In the genomic region with DNA sequence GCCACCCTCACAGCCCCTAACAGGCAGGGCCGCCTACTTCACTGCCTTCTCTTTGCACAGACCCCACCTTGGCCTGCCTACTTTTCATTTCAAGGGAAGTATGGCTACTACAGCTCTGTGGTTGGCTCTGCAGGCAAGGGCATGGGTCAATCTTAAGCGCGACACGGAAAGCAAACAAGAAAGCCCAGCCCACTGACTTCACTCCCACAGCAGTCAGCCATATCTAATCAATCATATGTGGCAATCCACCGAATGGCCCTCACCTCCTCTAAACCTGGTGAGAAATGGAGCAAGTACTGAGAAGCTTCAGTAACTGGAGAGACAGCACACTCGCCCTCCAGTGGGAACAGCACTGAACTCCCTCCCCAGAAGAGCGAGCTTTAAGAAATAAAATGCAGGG, we compare ENCODE assay signal across 11 mouse cellular contexts. TPM values are rescaled to one million over a fixed set of nuclear protein-coding genes. Genes with fewer than 3 reads are reported as not detected.
DNase-seq lines count a peak whose midpoint lies in the region; ATAC-seq and TF ChIP-seq lines count a peak whose summit lies in the region.
"Had no signal": no experiment of that assay in that cellular context is flagged by ENCODE, and none has a peak within 500 bp of the region (broad histone marks: within the 10 kb centered on the region; RNA-seq: fewer than 3 reads in every experiment).

No protein-coding gene starts in this region.

- no peak overlapping the region for H3K4me3 ChIP-seq in layer of hippocampus, adult 2 months
- no peak overlapping the region for H3K4me3 ChIP-seq in liver, embryonic 16.5 days (ENCODE audit: low read depth, low read length)
- H3K4me3 ChIP-seq: embryonic facial prominence, embryonic 13.5 days; heart, embryonic 12.5 days had no signal

- peak; percentile 45 for TF ChIP-seq CTCF in layer of hippocampus, adult 2 months (conservative IDR thresholded peaks at IDR 0.05)

- no peak overlapping the region for H3K27ac ChIP-seq in layer of hippocampus, adult 2 months
- peak overlapping the region; percentile 60 for H3K27ac ChIP-seq in liver, embryonic 16.5 days (ENCODE audit: low read length)
- H3K27ac ChIP-seq: embryonic facial prominence, embryonic 13.5 days had no signal

- H3K36me3 ChIP-seq in liver, embryonic 16.5 days (ENCODE audit: control insufficient read depth, insufficient read depth) = no peaks in the 10 kb centered on the region
- H3K36me3 ChIP-seq: embryonic facial prominence, embryonic 13.5 days; heart, embryonic 12.5 days had no signal

- H3K9me3 ChIP-seq in liver, embryonic 16.5 days (replicated peaks; ENCODE audit: control insufficient read depth, low read length) = no peaks in the 10 kb centered on the region
- H3K9me3 ChIP-seq: embryonic facial prominence, embryonic 13.5 days; heart, embryonic 12.5 days had no signal

- peaks cover 7% of the 10 kb centered on the region for H3K27me3 ChIP-seq in liver, embryonic 16.5 days (ENCODE audit: control insufficient read depth, insufficient read depth, low read depth, low read length)

- no peak overlapping the region for H3K9ac ChIP-seq in liver, embryonic 16.5 days (ENCODE audit: low read depth, low read length)
- H3K9ac ChIP-seq: embryonic facial prominence, embryonic 13.5 days; heart, embryonic 12.5 days; lung, embryonic 14.5 days had no signal

- H3K4me1 ChIP-seq in liver, embryonic 16.5 days (ENCODE audit: control insufficient read depth, low read depth, low read length) = peaks cover 44% of the 10 kb centered on the region

- WGBS in liver, embryonic 16.5 days (ENCODE audit: insufficient replicate concordance) = 26% methylated on average over 7 of the region's 7 CpGs

- H3K4me2 ChIP-seq in liver, embryonic 16.5 days (ENCODE audit: low read depth, low read length) = peak overlapping the region; percentile 97
- H3K4me2 ChIP-seq: embryonic facial prominence, embryonic 13.5 days; heart, embryonic 12.5 days; lung, embryonic 14.5 days had no signal

- ATAC-seq in liver, embryonic 16.5 days (ENCODE audit: low read depth) = peak; percentile 3

- no peak for DNase-seq in layer of hippocampus, adult 2 months (ENCODE audit: low spot score in 2 of 2)
- DNase-seq in layer of hippocampus, postnatal 25 days (ENCODE audit: extremely low spot score in 1 of 2, low spot score in 1 of 2) = no peak
- DNase-seq in ZHBTc4 (ENCODE audit: low read depth, low spot score) = peak; percentile 2
- peak; percentile 20 for DNase-seq in embryo, embryonic 9.5 days (ENCODE audit: extremely low spot score)
- no peak for DNase-seq in ovary, postnatal 10 days (ENCODE audit: low spot score)
- DNase-seq in cerebellum, adult 8-10 months = no peak
- DNase-seq in cerebellum, adult 9-10 months = no peak
- DNase-seq: lung, embryonic 14.5 days had no signal

RNA-seq across cellular contexts. Expression of a gene that starts 4.0 kb away (rescaled TPM):
- 10 to 100 TPM; 52.6 to 56.8 TPM for total RNA-seq in layer of hippocampus, adult 2 months (2021)
- 10 to 100 TPM; 52.3 to 55.4 TPM for total RNA-seq in layer of hippocampus, postnatal 25 days (2021)
- polyA plus RNA-seq in liver, embryonic 16.5 days (2015; fragmentation: Nextera tagmentation; extraction: Ambion mirVana) = 29.2 and 31.1 TPM in 2 replicates

Comparison
In these comparisons a context has a peak if more than half of its experiments do, and no peak if none do; other contexts are left out.
1. DNase-seq: peak in ZHBTc4 (single experiment) and embryo, embryonic 9.5 days (single experiment); none in layer of hippocampus, adult 2 months (0 of 2), layer of hippocampus, postnatal 25 days (0 of 2), ovary, postnatal 10 days (single experiment), cerebellum, adult 8-10 months (single experiment) and cerebellum, adult 9-10 months (single experiment).